Mouse (Mus musculus): ENCODE measurements around the gene Grik4. TPM values are rescaled to one million over a fixed set of nuclear protein-coding genes. Genes with fewer than 3 reads are reported as not detected.

Grik4 gene
- polyA plus RNA-seq, 1 experiment from 2014 or later = 0.57 TPM

GRCm38 (mm10) chr9:42846139-42846538 is 98.2 kb downstream of the Grik4 start:
- H3K36me3 ChIP-seq (ENCODE audit: control insufficient read depth, insufficient read depth, low read length) = no peaks in the 10 kb centered on the region
- ATAC-seq (ENCODE audit: insufficient read depth, low FRiP score) = no peak
- H3K4me3 ChIP-seq (replicated peaks; ENCODE audit: low read length) = no peak overlapping the region
- H3K4me1 ChIP-seq (ENCODE audit: control insufficient read depth, insufficient read depth, low read length) = 0 out of 2 replicates have a peak, but pooled peaks cover 3% of the 10 kb centered on the region
- H3K27me3 ChIP-seq (ENCODE audit: control insufficient read depth, insufficient read depth, low read length) = no peaks in the 10 kb centered on the region
- H3K9ac ChIP-seq (ENCODE audit: low read length) = no peak overlapping the region
- H3K4me2 ChIP-seq (ENCODE audit: low read depth, low read length) = no peak overlapping the region
- no peak overlapping the region for H3K27ac ChIP-seq (ENCODE audit: low read length)
- no peaks in the 10 kb centered on the region for H3K9me3 ChIP-seq (replicated peaks; ENCODE audit: control insufficient read depth, low read length)
- WGBS = 54% methylated on average over 4 of the region's 4 CpGs

DNA sequence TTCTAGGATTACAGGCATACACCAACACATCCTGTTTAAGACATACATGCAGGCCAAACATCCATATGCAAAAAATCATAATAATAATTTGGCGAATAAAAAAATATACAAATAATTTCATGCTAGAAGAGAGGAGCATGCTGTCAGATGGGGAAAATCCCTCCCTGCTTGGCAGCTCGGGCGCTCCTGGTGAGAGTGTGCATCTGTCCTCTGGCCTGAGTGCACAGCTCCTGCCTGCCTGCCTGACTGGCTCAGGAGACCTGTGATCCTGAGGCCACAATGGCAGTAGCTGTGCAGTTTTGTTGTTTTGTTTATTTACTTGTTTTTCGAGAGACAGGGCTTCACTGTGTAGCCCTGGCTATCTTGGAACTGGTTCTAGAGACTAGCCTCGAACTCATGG is 100.0 kb downstream of the Grik4 start:
- 83% methylated on average over 5 of the region's 5 CpGs for whole genome bisulfite sequencing
- no peak overlapping the region for H3K9ac ChIP-seq (ENCODE audit: low read length)
- no peaks in the 10 kb centered on the region for H3K36me3 ChIP-seq (ENCODE audit: control insufficient read depth, insufficient read depth, low read length)
- no peaks in the 10 kb centered on the region for H3K9me3 ChIP-seq (replicated peaks; ENCODE audit: control insufficient read depth, low read length)
- H3K4me2 ChIP-seq (ENCODE audit: low read depth, low read length) = no peak overlapping the region
- H3K27ac ChIP-seq (ENCODE audit: low read length) = no peak overlapping the region
- no peak overlapping the region for H3K4me3 ChIP-seq (replicated peaks; ENCODE audit: low read length)
- H3K27me3 ChIP-seq (ENCODE audit: control insufficient read depth, insufficient read depth, low read length) = no peaks in the 10 kb centered on the region
- no peak for ATAC-seq (ENCODE audit: insufficient read depth, low FRiP score)
- no peaks in the 10 kb centered on the region for H3K4me1 ChIP-seq (ENCODE audit: control insufficient read depth, insufficient read depth, low read length)

DNA sequence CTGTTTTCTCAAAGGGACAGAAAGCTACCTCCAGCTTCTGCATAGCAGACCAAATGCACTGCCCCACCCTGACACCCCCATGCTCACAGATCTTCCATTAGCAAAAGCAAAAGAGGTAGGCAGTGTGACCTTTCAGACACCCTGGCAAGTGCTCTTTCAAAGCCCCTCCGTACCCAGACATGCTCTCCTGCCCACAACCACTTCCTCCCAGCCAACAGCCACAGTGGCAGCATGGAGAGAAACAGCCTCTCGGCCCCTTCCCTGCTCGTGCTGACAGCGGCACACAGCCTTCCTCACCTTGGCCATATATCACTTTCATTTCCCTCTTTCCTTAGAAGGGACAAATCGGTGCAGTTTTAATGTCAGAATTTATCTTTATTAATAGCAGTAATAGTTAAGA is 106.0 kb downstream of the Grik4 start:
- Histone ChIP-seq H3K9me3 (replicated peaks; ENCODE audit: control insufficient read depth, low read length) (no peaks in the 10 kb centered on the region), H3K36me3 (ENCODE audit: control insufficient read depth, insufficient read depth, low read length) (no peaks in the 10 kb centered on the region), H3K27me3 (ENCODE audit: control insufficient read depth, insufficient read depth, low read length) (no peaks in the 10 kb centered on the region), H3K9ac (ENCODE audit: low read length) (no peak overlapping the region), H3K4me2 (ENCODE audit: low read depth, low read length) (no peak overlapping the region), H3K27ac (ENCODE audit: low read length) (no peak overlapping the region), H3K4me3 (replicated peaks; ENCODE audit: low read length) (no peak overlapping the region), H3K4me1 (ENCODE audit: control insufficient read depth, insufficient read depth, low read length) (no peaks in the 10 kb centered on the region)
- no peak for ATAC-seq (ENCODE audit: insufficient read depth, low FRiP score)
- 62% methylated on average over 5 of the region's 5 CpGs for WGBS

- no peak overlapping the region for H3K9ac ChIP-seq (ENCODE audit: low read length)
- no peak overlapping the region for H3K27ac ChIP-seq (ENCODE audit: low read length)
- no peak for ATAC-seq (ENCODE audit: insufficient read depth, low FRiP score)
These were observed 106.8 kb downstream of the Grik4 start for GRCm38 (mm10) chr9:42837498-42837897.

GRCm38 (mm10) chr9:42831558-42831957 is 112.7 kb downstream of the Grik4 start:
- no peak overlapping the region for H3K9ac ChIP-seq (ENCODE audit: low read length)
- no peak for ATAC-seq (ENCODE audit: insufficient read depth, low FRiP score)
- H3K9me3 ChIP-seq (replicated peaks; ENCODE audit: control insufficient read depth, low read length) = no peaks in the 10 kb centered on the region
- no peaks in the 10 kb centered on the region for H3K4me1 ChIP-seq (ENCODE audit: control insufficient read depth, insufficient read depth, low read length)
- H3K4me3 ChIP-seq (replicated peaks; ENCODE audit: low read length) = no peak overlapping the region
- no peaks in the 10 kb centered on the region for H3K36me3 ChIP-seq (ENCODE audit: control insufficient read depth, insufficient read depth, low read length)
- WGBS = 69% methylated on average over 6 of the region's 6 CpGs
- H3K27me3 ChIP-seq (ENCODE audit: control insufficient read depth, insufficient read depth, low read length) = no peaks in the 10 kb centered on the region
- no peak overlapping the region for H3K27ac ChIP-seq (ENCODE audit: low read length)
- H3K4me2 ChIP-seq (ENCODE audit: low read depth, low read length) = no peak overlapping the region

More at GRCm38 (mm10) chr9:42837498-42837897, 106.8 kb downstream of the Grik4 start:
- Histone ChIP-seq H3K9me3 (replicated peaks; ENCODE audit: control insufficient read depth, low read length) (no peaks in the 10 kb centered on the region), H3K4me2 (ENCODE audit: low read depth, low read length) (no peak overlapping the region), H3K4me3 (replicated peaks; ENCODE audit: low read length) (no peak overlapping the region), H3K27me3 (ENCODE audit: control insufficient read depth, insufficient read depth, low read length) (no peaks in the 10 kb centered on the region), H3K4me1 (ENCODE audit: control insufficient read depth, insufficient read depth, low read length) (no peaks in the 10 kb centered on the region), H3K36me3 (ENCODE audit: control insufficient read depth, insufficient read depth, low read length) (no peaks in the 10 kb centered on the region)
- WGBS = 64% methylated on average over 6 of the region's 6 CpGs

GRCm38 (mm10) chr9:42819247-42819646 is 125.0 kb downstream of the Grik4 start:
- WGBS = 52% methylated on average over 3 of the region's 3 CpGs
- H3K4me1 ChIP-seq (ENCODE audit: control insufficient read depth, insufficient read depth, low read length) = no peaks in the 10 kb centered on the region
- H3K4me3 ChIP-seq (replicated peaks; ENCODE audit: low read length) = no peak overlapping the region
- no peak overlapping the region for H3K27ac ChIP-seq (ENCODE audit: low read length)
- H3K36me3 ChIP-seq (ENCODE audit: control insufficient read depth, insufficient read depth, low read length) = no peaks in the 10 kb centered on the region
- no peaks in the 10 kb centered on the region for H3K27me3 ChIP-seq (ENCODE audit: control insufficient read depth, insufficient read depth, low read length)
- H3K9ac ChIP-seq (ENCODE audit: low read length) = no peak overlapping the region
- H3K4me2 ChIP-seq (ENCODE audit: low read depth, low read length) = no peak overlapping the region
- no peaks in the 10 kb centered on the region for H3K9me3 ChIP-seq (replicated peaks; ENCODE audit: control insufficient read depth, low read length)
- ATAC-seq (ENCODE audit: insufficient read depth, low FRiP score) = no peak

DNA sequence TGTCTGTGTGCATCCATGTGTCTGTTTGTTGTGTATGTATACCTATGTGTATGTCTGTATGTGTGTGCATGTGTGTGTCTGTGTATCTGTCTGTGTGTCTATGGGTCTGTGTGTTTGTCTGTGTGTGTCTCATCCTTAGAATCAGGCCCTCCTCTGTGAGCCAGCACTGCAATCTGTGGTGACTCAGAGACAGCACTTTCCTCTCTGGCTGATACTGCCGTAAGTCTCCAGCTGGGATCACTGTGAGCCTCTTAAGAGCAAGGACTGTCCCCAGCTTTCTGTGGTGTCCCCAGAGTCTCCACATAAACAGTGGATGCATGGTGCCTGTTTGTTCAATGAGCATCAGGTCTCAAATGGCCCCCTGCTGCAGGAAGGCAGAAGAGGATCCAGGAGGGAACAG is 127.5 kb downstream of the Grik4 start:
- Histone ChIP-seq H3K4me3 (replicated peaks; ENCODE audit: low read length) (no peak overlapping the region), H3K4me1 (ENCODE audit: control insufficient read depth, insufficient read depth, low read length) (no peaks in the 10 kb centered on the region), H3K36me3 (ENCODE audit: control insufficient read depth, insufficient read depth, low read length) (no peaks in the 10 kb centered on the region), H3K4me2 (ENCODE audit: low read depth, low read length) (no peak overlapping the region), H3K27ac (ENCODE audit: low read length) (no peak overlapping the region), H3K9ac (ENCODE audit: low read length) (no peak overlapping the region), H3K27me3 (ENCODE audit: control insufficient read depth, insufficient read depth, low read length) (no peaks in the 10 kb centered on the region), H3K9me3 (replicated peaks; ENCODE audit: control insufficient read depth, low read length) (no peaks in the 10 kb centered on the region)
- ATAC-seq (ENCODE audit: insufficient read depth, low FRiP score) = no peak
- WGBS = 67% methylated on average over 1 of the region's 1 CpGs

GRCm38 (mm10) chr9:42809146-42809545 is 135.1 kb downstream of the Grik4 start:
- 91% methylated on average over 3 of the region's 3 CpGs for WGBS
- ATAC-seq (ENCODE audit: insufficient read depth, low FRiP score) = no peak

GRCm38 (mm10) chr9:42808394-42808793 is 135.9 kb downstream of the Grik4 start:
- 73% methylated on average over 9 of the region's 9 CpGs for WGBS
- Histone ChIP-seq H3K27me3 (ENCODE audit: control insufficient read depth, insufficient read depth, low read length) (no peaks in the 10 kb centered on the region), H3K27ac (ENCODE audit: low read length) (no peak overlapping the region)

More at GRCm38 (mm10) chr9:42809146-42809545, 135.1 kb downstream of the Grik4 start:
- Histone ChIP-seq H3K4me1 (ENCODE audit: control insufficient read depth, insufficient read depth, low read length) (no peaks in the 10 kb centered on the region), H3K9me3 (replicated peaks; ENCODE audit: control insufficient read depth, low read length) (no peaks in the 10 kb centered on the region), H3K27ac (ENCODE audit: low read length) (no peak overlapping the region), H3K27me3 (ENCODE audit: control insufficient read depth, insufficient read depth, low read length) (no peaks in the 10 kb centered on the region), H3K4me3 (replicated peaks; ENCODE audit: low read length) (no peak overlapping the region), H3K9ac (ENCODE audit: low read length) (no peak overlapping the region), H3K4me2 (ENCODE audit: low read depth, low read length) (no peak overlapping the region), H3K36me3 (ENCODE audit: control insufficient read depth, insufficient read depth, low read length) (no peaks in the 10 kb centered on the region)

GRCm38 (mm10) chr9:42803061-42803491 is 141.2 kb downstream of the Grik4 start:
- Histone ChIP-seq H3K27ac (ENCODE audit: low read length) (no peak overlapping the region), H3K36me3 (ENCODE audit: control insufficient read depth, insufficient read depth, low read length) (no peaks in the 10 kb centered on the region)

More at GRCm38 (mm10) chr9:42808394-42808793, 135.9 kb downstream of the Grik4 start:
- Histone ChIP-seq H3K9me3 (replicated peaks; ENCODE audit: control insufficient read depth, low read length) (no peaks in the 10 kb centered on the region), H3K4me2 (ENCODE audit: low read depth, low read length) (no peak overlapping the region), H3K36me3 (ENCODE audit: control insufficient read depth, insufficient read depth, low read length) (no peaks in the 10 kb centered on the region), H3K9ac (ENCODE audit: low read length) (no peak overlapping the region), H3K4me1 (ENCODE audit: control insufficient read depth, insufficient read depth, low read length) (no peaks in the 10 kb centered on the region), H3K4me3 (replicated peaks; ENCODE audit: low read length) (no peak overlapping the region)
- ATAC-seq (ENCODE audit: insufficient read depth, low FRiP score) = no peak

More at GRCm38 (mm10) chr9:42803061-42803491, 141.2 kb downstream of the Grik4 start:
- Histone ChIP-seq H3K27me3 (ENCODE audit: control insufficient read depth, insufficient read depth, low read length) (no peaks in the 10 kb centered on the region; the same call in 1 of the 2 replicates), H3K9ac (ENCODE audit: low read length) (no peak overlapping the region), H3K4me2 (ENCODE audit: low read depth, low read length) (no peak overlapping the region), H3K4me1 (ENCODE audit: control insufficient read depth, insufficient read depth, low read length) (peaks cover 7% of the 10 kb centered on the region; the same call in 1 of the 2 replicates), H3K9me3 (replicated peaks; ENCODE audit: control insufficient read depth, low read length) (no peaks in the 10 kb centered on the region), H3K4me3 (replicated peaks; ENCODE audit: low read length) (no peak overlapping the region)
- 52% methylated on average over 3 of the region's 3 CpGs for WGBS
- no peak for ATAC-seq (ENCODE audit: insufficient read depth, low FRiP score)
